Mouse (Mus musculus) midbrain, embryonic 16.5 days (tissue): ENCODE results near the gene Txndc5. TPM values are rescaled to one million over a fixed set of nuclear protein-coding genes. Genes with fewer than 3 reads are reported as not detected.
A peak's percentile ranks its signal among the peaks of the same experiment; 100 is the strongest.

Experiments used
- ATAC-seq: fragments of 200-750 bp; cut with Nextera tagmentation; 2 replicates; pipeline ENCODE4 v1.8.0; 2017; ENCODE audit warnings: moderate TSS enrichment
- H3K27ac ChIP-seq: fragments of 300-500 bp; sonication (generic); 2 replicates; pipeline ENCODE4 v1.5.1; 2014; ENCODE audit warnings: mild to moderate bottlenecking, low read length, mixed read lengths
- H3K27me3 ChIP-seq: fragments of 300-500 bp; sonication (generic); 2 replicates; pipeline ENCODE4 v1.6.1; 2014; ENCODE audit warnings: low read depth, low read length, mixed read lengths; ENCODE audit not compliant: control insufficient read depth, insufficient read depth
- H3K36me3 ChIP-seq: fragments of 300-500 bp; sonication (generic); 2 replicates; pipeline ENCODE4 v1.6.1; 2014; ENCODE audit warnings: mild to moderate bottlenecking, low read length, moderate library complexity, mixed read lengths; ENCODE audit not compliant: control insufficient read depth, insufficient read depth
- H3K4me1 ChIP-seq: fragments of 300-500 bp; sonication (generic); 2 replicates; pipeline ENCODE4 v1.6.1; 2014; ENCODE audit warnings: mild to moderate bottlenecking, low read length, mixed read lengths; ENCODE audit not compliant: control insufficient read depth, insufficient read depth
- H3K4me2 ChIP-seq: fragments of 300-500 bp; sonication (generic); 2 replicates; pipeline ENCODE4 v1.6.1; 2014; ENCODE audit warnings: mild to moderate bottlenecking, low read length, mixed read lengths
- H3K4me3 ChIP-seq: fragments of 300-500 bp; sonication (generic); 2 replicates; pipeline ENCODE4 v1.5.1; 2014; ENCODE audit warnings: low read depth, mild to moderate bottlenecking, low read length, moderate library complexity, mixed read lengths
- H3K9ac ChIP-seq: fragments of 300-500 bp; sonication (generic); 2 replicates; pipeline ENCODE4 v1.6.1; 2014; ENCODE audit warnings: low read depth, low read length, mixed read lengths
- H3K9me3 ChIP-seq: fragments of 300-500 bp; sonication (generic); replicated peaks from 2 replicates; pipeline ENCODE4 v1.6.1; 2014; ENCODE audit warnings: mild to moderate bottlenecking, low read length, mixed read lengths; ENCODE audit not compliant: control insufficient read depth, poor library complexity, severe bottlenecking
- WGBS: fragments of 180-500 bp; shearing (Covaris S2); extraction: QIAGEN DNeasy Blood & Tissue Kit; methylation state at CpG from one replicate; pipeline ENCODE4 v1.1.7; 2014; 5-methylcytosine and 5-hydroxymethylcytosine counted together
- polyA plus RNA-seq: library from polyadenylated mRNA; unstranded; fragments of >200 nt; fragmentation: Nextera tagmentation; extraction: Ambion mirVana; gene quantifications from 2 replicates; pipeline ENCODE4 v1.2.1, GENCODE M21; 2015

Txndc5 gene
- polyA plus RNA-seq, 1 experiment from 2014 or later: 75.4 TPM

- Histone ChIP-seq H3K36me3 (no peaks in the 10 kb centered on the region), H3K27ac (no peak overlapping the region), H3K4me3 (no peak overlapping the region), H3K9me3 (no peaks in the 10 kb centered on the region), H3K9ac (no peak overlapping the region), H3K4me2 (no peak overlapping the region), H3K27me3 (no peaks in the 10 kb centered on the region), H3K4me1 (peaks cover 19% of the 10 kb centered on the region)
- WGBS: 92% methylated on average over 6 of the region's 6 CpGs
- ATAC-seq: no peak
Observed at GRCm38 (mm10) chr13:38529576-38529975, 952 bp upstream of the Txndc5 start.

- Histone ChIP-seq H3K4me3 (peak overlapping the region; percentile 91), H3K36me3 (no peaks in the 10 kb centered on the region), H3K9me3 (no peaks in the 10 kb centered on the region), H3K4me2 (peak overlapping the region; percentile 80), H3K4me1 (peaks cover 19% of the 10 kb centered on the region), H3K27ac (peak overlapping the region; percentile 75), H3K9ac (peak overlapping the region; percentile 93), H3K27me3 (no peaks in the 10 kb centered on the region)
- WGBS: under 1% methylated on average over 81 of the region's 87 CpGs
- ATAC-seq: peak; percentile 96
Observed at GRCm38 (mm10) chr13:38527797-38528650, 600 bp downstream of the Txndc5 start.

GRCm38 (mm10) chr13:38527041-38527796 is 1.4 kb downstream of the Txndc5 start:
- no peaks in the 10 kb centered on the region for H3K27me3 ChIP-seq
- no peaks in the 10 kb centered on the region for H3K9me3 ChIP-seq
- H3K4me1 ChIP-seq: peaks cover 19% of the 10 kb centered on the region
- H3K4me2 ChIP-seq: peak overlapping the region; percentile 80
- H3K27ac ChIP-seq: peak overlapping the region; percentile 75
- peak; percentile 33 for ATAC-seq
- peak overlapping the region; percentile 93 for H3K9ac ChIP-seq
- H3K4me3 ChIP-seq: peak overlapping the region; percentile 91
- 0 out of 2 replicates have a peak, but pooled peaks cover 1% of the 10 kb centered on the region for H3K36me3 ChIP-seq
- WGBS: 12% methylated on average over 15 of the region's 15 CpGs

- no peak for ATAC-seq
- no peak overlapping the region for H3K27ac ChIP-seq
- no peak overlapping the region for H3K4me3 ChIP-seq
- H3K9me3 ChIP-seq: no peaks in the 10 kb centered on the region
- peaks cover 19% of the 10 kb centered on the region for H3K4me1 ChIP-seq
- 0 out of 2 replicates have a peak, but pooled peaks cover 3% of the 10 kb centered on the region for H3K36me3 ChIP-seq
- peak overlapping the region; percentile 21 for H3K4me2 ChIP-seq
- 86% methylated on average over 2 of the region's 2 CpGs for WGBS
- no peaks in the 10 kb centered on the region for H3K27me3 ChIP-seq
- H3K9ac ChIP-seq: no peak overlapping the region
Observed at GRCm38 (mm10) chr13:38526116-38526515, 2.5 kb downstream of the Txndc5 start.

GRCm38 (mm10) chr13:38525261-38525660 is 3.4 kb downstream of the Txndc5 start:
- H3K27me3 ChIP-seq: no peaks in the 10 kb centered on the region
- no peak overlapping the region for H3K4me2 ChIP-seq
- peaks cover 19% of the 10 kb centered on the region for H3K4me1 ChIP-seq
- ATAC-seq: no peak
- H3K9me3 ChIP-seq: no peaks in the 10 kb centered on the region
- no peak overlapping the region for H3K9ac ChIP-seq
- H3K4me3 ChIP-seq: no peak overlapping the region
- no peak overlapping the region for H3K27ac ChIP-seq
- 79% methylated on average over 3 of the region's 3 CpGs for WGBS
- H3K36me3 ChIP-seq: 0 out of 2 replicates have a peak, but pooled peaks cover 4% of the 10 kb centered on the region

- peaks cover 15% of the 10 kb centered on the region for H3K4me1 ChIP-seq
Observed at GRCm38 (mm10) chr13:38523231-38523630, 5.4 kb downstream of the Txndc5 start.

GRCm38 (mm10) chr13:38522056-38522654 is 6.5 kb downstream of the Txndc5 start:
- Histone ChIP-seq H3K4me3 (no peak overlapping the region), H3K27ac (no peak overlapping the region), H3K36me3 (peaks cover 14% of the 10 kb centered on the region), H3K9me3 (no peaks in the 10 kb centered on the region), H3K27me3 (no peaks in the 10 kb centered on the region), H3K9ac (no peak overlapping the region), H3K4me2 (no peak overlapping the region), H3K4me1 (peaks cover 12% of the 10 kb centered on the region)
- WGBS: 82% methylated on average over 4 of the region's 4 CpGs
- ATAC-seq: no peak

More at GRCm38 (mm10) chr13:38523231-38523630, 5.4 kb downstream of the Txndc5 start:
- Histone ChIP-seq H3K4me3 (no peak overlapping the region), H3K4me2 (no peak overlapping the region), H3K9me3 (no peaks in the 10 kb centered on the region), H3K9ac (no peak overlapping the region), H3K27ac (no peak overlapping the region), H3K27me3 (no peaks in the 10 kb centered on the region), H3K36me3 (peaks cover 9% of the 10 kb centered on the region; the same call in 1 of the 2 replicates)
- no peak for ATAC-seq
- WGBS: 91% methylated on average over 11 of the region's 11 CpGs

GRCm38 (mm10) chr13:38520299-38520698 is 8.3 kb downstream of the Txndc5 start:
- Histone ChIP-seq H3K4me3 (no peak overlapping the region), H3K4me2 (no peak overlapping the region), H3K36me3 (peaks cover 25% of the 10 kb centered on the region), H3K9me3 (no peaks in the 10 kb centered on the region), H3K27ac (no peak overlapping the region), H3K4me1 (no peaks in the 10 kb centered on the region; the same call in 1 of the 2 replicates), H3K9ac (no peak overlapping the region), H3K27me3 (no peaks in the 10 kb centered on the region)
- WGBS: 96% methylated on average over 11 of the region's 11 CpGs
- no peak for ATAC-seq
